Mouse (Mus musculus): ENCODE data around the gene Metrn.

The Metrn gene

GRCm38 (mm10) chr17:25765886-25766285 lies 31.1 kb downstream of the Metrn start:
- no peak for DNase-seq

- DNase-seq, result no peak
Observed at GRCm38 (mm10) chr17:25762591-25762990, 34.3 kb downstream of the Metrn start.

GRCm38 (mm10) chr17:25761561-25761970 lies 35.4 kb downstream of the Metrn start:
- DNase-seq, result no peak

DNA sequence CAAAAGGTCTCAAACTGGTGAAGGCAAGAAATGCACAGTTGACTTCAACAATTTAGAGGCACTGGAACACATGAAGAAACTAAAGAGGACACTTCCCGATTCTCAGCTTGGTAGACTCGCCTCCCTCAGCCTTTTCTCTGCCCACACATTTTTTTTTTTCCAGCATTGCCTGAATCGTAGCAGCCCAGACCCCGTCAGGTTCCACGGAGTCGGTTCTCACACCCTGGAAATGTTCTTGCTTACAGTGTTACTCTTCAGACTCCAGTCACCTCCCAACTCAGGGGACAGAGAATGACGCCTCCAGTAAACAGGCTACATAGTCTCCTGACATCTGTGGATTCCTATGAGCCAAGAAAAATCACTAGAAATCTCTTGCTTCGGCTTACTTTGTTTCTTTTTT lies 36.8 kb downstream of the Metrn start:
- DNase-seq, result no peak

GRCm38 (mm10) chr17:25757691-25758090 lies 39.2 kb downstream of the Metrn start:
- DNase-seq, result no peak

DNA sequence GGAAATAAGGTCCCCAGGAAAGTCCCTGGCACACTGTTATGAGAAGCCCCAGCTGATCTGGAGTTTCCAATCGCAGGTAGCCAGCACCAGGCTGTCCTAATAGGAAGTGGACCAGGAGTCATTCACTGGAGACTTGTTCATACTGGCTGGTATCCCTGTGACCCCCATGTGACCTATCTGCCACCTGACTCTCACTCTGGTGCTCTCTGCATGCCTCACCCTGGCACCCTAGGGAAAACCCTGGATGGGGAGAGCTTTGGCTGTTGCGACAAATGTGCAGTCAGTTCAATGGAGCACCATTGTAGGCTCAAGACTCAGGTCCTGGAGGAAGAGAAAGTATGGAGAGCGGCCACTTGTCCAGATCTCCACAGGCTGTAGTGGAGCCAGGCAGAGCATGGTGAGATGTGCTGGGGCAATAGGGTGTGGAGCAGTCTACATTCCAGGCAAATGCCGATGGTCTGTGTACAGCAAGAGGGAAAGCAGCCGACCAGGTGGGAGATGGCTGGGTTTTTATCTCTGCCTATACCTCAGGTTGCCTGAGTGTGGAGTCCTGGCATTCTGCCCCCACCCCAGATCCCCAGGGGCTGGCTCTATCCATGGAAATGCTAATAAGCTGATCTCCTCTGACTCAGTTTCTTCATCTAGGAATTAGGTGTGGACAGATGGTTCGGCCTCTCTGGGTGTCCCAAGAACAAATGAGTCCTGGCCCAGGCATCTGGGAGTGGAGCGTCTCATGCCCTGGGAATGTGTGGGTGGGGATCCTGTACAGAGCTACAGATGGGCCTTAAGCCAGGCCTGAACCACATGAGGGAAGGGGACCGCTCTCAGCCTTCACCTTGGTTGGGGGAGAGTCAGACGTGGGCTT lies 40.3 kb downstream of the Metrn start:
- no peak for DNase-seq

GRCm38 (mm10) chr17:25755627-25756377 lies 41.1 kb downstream of the Metrn start:
- no peak for DNase-seq

DNA sequence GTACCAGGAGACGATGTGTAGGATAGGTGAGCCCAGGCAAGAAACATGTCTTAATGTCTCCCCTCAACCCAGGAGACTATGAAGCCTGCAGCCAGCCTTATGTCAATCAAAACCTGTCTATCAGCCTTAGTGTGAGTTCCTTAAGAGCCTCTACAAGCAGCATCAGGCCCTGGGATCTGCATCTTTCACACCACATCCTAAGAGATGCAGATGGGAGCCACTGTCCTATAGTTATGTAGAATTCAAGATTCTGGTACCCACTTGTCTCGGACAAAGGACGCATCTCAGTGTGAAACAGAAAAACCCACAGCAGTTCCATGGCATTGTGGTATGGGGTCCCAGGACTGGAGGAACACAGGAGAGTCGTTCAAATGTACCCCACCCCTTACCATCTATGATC lies 41.9 kb downstream of the Metrn start:
- DNase-seq, result no peak

- no peak for DNase-seq
Observed at GRCm38 (mm10) chr17:25754241-25754640, 42.7 kb downstream of the Metrn start, which contains the start of gene Msln. TSS of gene Msln (minus strand) at chr17:25754378.

GRCm38 (mm10) chr17:25751446-25751845 lies 45.5 kb downstream of the Metrn start:
- DNase-seq, result peak; percentile 53

- no peak for DNase-seq
Observed at GRCm38 (mm10) chr17:25749314-25749713, 47.6 kb downstream of the Metrn start.

- DNase-seq, result no peak
Observed at GRCm38 (mm10) chr17:25748238-25748637, 48.7 kb downstream of the Metrn start.

GRCm38 (mm10) chr17:25744311-25744710 lies 52.6 kb downstream of the Metrn start:
- no peak for DNase-seq

DNA sequence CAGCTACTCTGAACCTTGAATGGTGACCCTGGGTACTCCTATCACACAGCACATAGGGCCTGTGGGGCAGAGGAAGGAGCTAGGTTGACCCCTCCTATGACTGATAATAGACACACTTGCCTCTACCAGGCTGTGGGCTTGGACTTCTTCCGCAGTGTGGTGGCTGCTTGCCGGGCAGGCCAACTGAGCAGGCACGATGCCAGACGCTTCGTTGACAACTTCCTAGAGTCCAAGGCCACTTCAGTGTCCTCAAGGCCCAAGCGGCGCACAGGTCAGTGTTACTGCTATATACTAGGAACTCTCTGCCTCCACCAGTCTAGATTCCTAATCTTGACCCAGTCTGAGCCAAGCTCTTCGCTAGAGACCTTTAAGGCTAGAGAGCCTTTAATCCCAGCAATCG lies 53.1 kb downstream of the Metrn start:
- no peak for DNase-seq

Measured in liver (tissue).